Mouse (Mus musculus): Measurements from ENCODE around the gene Nphs1. TPM values are rescaled to one million over a fixed set of nuclear protein-coding genes. Genes with fewer than 3 reads are reported as not detected.
A peak's percentile ranks its signal among the peaks of the same experiment; 100 is the strongest.

Nphs1 gene
- not detected for total RNA-seq (2022)

DNA sequence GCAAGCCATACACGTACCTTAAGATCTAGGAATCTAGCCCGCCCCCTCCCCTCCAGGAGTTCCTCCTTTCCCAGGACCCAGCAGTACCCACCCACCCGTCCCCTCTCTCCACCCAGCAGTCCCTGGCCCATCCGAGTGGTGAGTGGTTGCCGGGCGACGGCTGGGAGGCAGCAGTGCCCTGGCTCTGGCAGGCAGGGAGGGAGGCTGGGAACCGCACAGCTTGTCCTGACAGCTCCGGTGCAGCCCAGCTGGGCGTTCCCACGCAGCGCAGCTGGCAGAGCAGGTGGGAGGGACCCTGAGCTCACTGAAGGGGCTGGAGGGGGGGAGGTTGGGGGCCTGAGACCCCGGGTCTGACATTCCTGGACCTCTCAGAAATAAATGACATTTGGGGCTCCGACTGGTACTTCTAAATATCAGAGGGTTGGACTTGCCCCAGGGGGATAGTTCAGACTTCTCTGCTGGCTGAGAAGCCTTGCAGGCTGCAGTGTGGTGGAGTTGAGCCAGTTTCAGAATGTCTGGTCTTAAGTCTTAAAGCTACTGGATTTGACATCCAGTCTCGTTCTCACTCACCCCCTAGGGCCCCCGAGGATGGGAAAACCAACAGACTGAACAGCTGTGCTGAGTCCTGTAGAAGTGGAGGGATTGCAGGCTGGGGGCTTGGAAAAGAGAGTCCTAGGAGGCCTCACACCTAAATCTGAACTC is at the start of gene Nphs1, which contains the start of gene Kirrel2:
TSS of gene Nphs1 (plus strand) at position 687 of the 702 bp plus-strand sequence.
TSS of gene Kirrel2 (minus strand) at position 62 of the 702 bp plus-strand sequence.
- DNase-seq (ENCODE audit: low spot score): no peak

GRCm38 (mm10) chr7:30408639-30409038 is 49.5 kb upstream of the Nphs1 start:
- no peak for DNase-seq (ENCODE audit: low spot score)

GRCm38 (mm10) chr7:30409789-30410188 is 48.3 kb upstream of the Nphs1 start:
- DNase-seq (ENCODE audit: low spot score): no peak

DNA sequence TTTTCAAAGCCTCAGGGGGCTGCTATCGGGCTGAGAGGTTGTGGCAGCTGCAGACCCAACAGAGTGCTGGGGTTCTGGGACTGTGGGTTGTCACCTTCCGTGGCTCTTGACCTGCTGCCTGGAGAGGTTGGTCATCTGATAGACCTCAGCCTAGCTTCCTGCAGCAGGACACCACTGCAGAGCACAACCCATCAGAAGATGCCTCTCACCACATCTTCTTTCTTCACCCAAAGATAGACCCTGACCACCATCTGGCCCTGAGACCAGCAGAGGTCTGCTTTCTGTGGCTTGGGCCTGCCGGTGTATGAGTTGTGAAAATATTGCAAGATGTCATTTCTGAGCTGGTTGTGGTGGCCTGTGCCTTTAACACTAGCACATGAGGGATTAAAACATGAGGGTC is 47.1 kb upstream of the Nphs1 start:
- DNase-seq (ENCODE audit: low spot score): no peak

DNA sequence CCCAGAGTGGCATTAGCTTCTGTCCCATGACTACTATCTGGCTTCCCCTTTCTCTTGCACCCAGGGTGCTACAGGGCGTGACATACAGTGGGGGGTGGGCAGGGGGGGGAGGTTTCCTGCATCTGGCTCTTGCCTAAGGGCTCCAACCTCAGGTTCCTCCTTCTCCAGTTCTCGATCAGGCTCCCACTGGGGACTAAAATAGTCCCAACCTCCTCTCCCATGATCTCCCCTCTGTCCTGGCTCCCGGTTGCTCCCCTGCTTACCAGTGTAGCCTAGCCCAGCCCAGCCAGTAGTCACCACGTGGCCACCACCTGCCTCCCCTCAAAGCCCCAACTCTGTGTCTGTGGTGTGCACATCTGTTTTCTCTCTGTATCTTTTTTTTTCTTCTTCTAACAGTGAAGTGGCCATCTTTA is 45.4 kb upstream of the Nphs1 start:
- DNase-seq (ENCODE audit: low spot score): peak; percentile 23

GRCm38 (mm10) chr7:30413596-30413995 is 44.5 kb upstream of the Nphs1 start, which contains the start of gene Tyrobp:
Gene Tyrobp, plus strand, starts transcription at chr7:30413760.
- peak; percentile 31 for DNase-seq (ENCODE audit: low spot score)

- DNase-seq (ENCODE audit: low spot score): no peak
These were observed 40.3 kb upstream of the Nphs1 start for GRCm38 (mm10) chr7:30417856-30418255.

DNA sequence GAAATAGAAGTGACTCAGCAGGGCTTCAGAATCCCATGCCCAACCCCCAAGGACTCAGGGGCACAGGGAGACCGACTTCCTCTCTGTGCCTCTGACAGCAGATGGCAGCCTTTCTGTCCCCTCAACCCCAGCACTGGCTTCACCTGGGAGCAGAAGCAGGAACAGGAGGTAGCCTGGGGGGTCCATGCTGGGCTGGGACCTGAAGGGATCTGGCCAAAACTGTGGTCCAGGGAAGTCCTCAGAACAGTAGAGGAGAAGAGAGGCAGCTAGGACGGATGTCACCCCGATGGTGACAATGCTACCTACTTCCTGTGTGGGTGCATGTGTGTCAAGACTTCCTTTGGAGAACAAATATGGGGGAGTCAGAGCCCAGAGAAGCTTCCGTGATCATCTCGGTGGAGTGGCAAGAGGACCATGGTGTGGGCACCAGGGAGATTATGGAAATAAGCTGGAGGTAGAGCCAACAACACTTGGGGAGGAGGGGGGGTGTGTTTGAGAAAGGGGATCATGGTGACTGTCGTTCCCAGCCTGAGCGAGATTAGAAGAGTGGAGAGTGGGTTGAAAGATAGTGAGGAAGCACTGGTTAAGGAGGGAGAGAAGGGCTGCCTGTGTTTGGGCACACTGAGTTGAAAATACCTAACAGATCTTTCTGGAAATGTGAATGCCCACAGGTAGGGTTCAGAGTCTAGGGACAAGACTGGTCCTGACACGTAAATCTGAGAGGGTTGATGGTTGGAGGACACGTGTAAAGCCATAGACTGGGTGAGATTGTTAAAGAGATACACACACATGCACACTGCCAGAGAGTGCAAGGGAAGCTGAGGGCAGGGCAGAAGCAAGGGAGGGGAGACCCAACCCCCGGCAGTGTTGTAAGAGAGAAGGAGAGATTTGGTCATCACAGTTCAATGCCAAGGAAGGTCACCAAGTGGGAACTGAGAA is 38.3 kb upstream of the Nphs1 start, which contains the start of gene Hcst:
TSS of gene Hcst (minus strand) at position 294 of the 939 bp plus-strand sequence.
- peak; percentile 24 for DNase-seq (ENCODE audit: low spot score)

- no peak for DNase-seq (ENCODE audit: low spot score)
These were observed 37.4 kb upstream of the Nphs1 start for GRCm38 (mm10) chr7:30420673-30421072.

- peak; percentile 70 for DNase-seq (ENCODE audit: low spot score)
These were observed 36.8 kb upstream of the Nphs1 start, which contains the start of gene Nfkbid for GRCm38 (mm10) chr7:30421175-30421889. Gene Nfkbid, plus strand, starts transcription at chr7:30421732.

DNA sequence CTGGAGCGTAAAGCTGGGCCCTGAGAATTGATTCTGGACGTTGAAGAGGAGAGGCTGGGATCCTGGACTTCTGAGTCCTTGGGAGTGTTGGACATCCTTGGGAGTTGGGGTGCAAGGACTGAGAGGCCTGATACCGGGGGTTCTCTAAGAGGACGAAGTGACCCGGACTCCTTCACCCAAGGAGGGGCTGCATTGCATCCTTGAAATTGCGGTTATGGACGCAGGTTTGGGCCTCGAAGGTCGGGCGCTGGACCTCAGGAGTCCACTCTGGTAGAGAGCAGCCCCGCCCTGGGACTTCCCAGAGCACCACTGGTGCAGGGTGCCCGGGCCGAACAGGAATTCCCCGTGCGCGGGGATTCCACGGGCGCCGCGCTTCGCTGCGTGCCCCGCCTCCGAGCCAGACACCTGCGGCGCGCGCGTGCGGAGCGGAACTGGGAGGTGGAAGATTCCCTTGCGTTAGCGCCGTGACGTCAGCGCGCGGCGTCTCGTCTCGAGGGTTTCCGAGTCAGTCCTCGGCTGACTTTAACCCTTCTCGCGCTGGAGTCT is 36.2 kb upstream of the Nphs1 start:
- DNase-seq (ENCODE audit: low spot score): peak; percentile 74

DNA sequence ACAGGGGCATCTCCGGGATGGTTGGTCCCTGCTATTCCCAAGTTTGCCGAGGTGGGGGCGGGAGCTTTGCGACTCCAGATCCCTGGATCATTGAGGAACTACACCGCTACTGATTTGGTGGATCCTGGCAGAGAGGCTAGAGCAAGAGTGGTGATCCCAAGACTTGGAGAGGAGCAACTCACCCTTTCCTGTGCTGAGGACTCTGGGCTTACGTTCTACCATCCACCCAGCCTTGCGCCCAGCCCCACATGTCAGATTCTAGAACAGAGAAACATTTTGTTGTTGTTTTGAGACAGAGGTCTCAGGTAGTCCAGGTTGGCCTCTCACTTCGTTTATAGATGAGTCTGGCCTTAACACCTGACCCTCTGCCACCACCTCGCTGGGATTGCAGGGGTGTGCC is 35.6 kb upstream of the Nphs1 start:
- DNase-seq (ENCODE audit: low spot score): no peak

- peak; percentile 62 for DNase-seq (ENCODE audit: low spot score)
These were observed 35.0 kb upstream of the Nphs1 start for GRCm38 (mm10) chr7:30423071-30423641.

GRCm38 (mm10) chr7:30429327-30429726 is 28.8 kb upstream of the Nphs1 start:
- no peak for DNase-seq (ENCODE audit: low spot score)

DNA sequence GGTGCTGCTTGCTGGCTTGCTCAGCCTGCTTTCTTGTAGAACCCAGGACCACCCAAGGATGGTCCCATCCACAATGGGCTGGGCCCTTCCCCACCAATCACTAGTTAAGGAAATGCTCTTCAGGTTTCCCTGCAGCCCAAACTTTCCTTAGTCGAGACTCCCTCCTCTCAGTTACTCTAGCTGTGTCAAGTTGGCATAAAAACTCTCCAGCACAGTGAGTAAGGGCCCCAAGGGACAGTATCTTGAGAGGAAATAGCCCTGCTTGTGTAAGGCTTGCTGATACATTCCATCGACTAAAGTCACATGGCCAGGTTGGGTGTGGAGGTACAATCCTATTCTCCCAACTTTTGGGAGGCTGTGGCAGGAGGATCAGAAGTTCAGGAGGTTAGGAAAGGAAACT is 27.9 kb upstream of the Nphs1 start:
- no peak for DNase-seq (ENCODE audit: low spot score)

DNA sequence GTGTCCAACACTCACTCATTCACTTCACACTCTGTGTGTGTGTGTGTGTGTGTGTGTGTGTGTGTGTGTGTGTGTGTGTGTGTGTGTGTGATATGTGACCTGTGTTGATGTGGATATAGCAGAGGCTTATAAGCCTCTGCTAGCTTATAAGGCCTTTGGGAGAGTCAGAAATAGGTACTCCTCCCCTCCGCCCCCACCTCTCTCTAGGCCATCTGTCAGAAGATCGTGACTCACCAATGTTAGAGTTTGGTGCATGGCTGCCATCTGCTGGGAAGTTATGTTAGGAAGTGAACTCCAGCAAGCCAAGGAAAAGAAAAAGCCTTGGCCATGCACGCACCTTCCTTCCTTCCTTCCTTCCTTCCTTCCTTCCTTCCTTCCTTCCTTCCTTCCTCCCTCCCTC is 26.3 kb upstream of the Nphs1 start:
- peak; percentile 59 for DNase-seq (ENCODE audit: low spot score)

DNA sequence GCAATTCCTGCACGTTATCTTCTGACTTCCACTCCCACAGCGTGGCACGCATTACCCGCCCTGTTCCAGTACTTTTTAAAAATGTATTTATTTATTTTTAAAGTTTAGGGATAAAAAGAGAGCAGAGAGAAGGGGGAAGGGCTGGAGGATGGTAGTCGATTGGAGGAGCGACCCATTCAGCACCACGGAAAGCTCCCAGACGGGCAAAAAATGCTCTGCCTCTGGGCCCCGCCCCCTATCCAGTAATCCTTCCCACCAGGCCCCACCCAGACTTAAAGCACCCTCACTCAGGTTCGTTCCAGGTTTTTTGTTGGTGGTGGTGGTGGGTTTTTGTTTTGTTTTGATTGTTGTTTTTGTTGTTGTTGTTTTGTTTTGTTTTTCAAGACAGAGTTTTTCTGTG is 23.9 kb upstream of the Nphs1 start:
- DNase-seq (ENCODE audit: low spot score): no peak

DNA sequence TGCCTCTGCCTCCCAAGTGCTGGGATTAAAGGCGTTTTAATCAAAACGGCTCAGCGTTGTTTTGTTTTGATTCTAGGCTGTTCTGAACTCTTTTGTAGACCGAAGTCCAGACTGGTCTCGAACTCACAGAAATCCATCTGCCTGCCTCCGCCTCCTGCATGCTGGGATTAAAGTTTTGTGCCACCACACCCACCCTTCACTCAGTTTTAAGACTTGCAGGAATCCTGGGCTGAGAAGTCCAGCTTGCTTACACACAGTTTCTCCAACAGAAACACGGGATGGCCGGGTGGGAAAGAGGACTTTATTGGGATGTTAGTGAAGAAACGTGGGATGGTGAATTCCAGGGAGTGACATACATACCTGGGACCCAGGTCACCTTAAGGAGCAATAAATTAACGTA is 23.4 kb upstream of the Nphs1 start:
- no peak for DNase-seq (ENCODE audit: low spot score)

- no peak for DNase-seq (ENCODE audit: low spot score)
These were observed 23.0 kb upstream of the Nphs1 start for GRCm38 (mm10) chr7:30435156-30435555.

GRCm38 (mm10) chr7:30436879-30437278 is 21.2 kb upstream of the Nphs1 start:
- no peak for DNase-seq (ENCODE audit: low spot score)

DNA sequence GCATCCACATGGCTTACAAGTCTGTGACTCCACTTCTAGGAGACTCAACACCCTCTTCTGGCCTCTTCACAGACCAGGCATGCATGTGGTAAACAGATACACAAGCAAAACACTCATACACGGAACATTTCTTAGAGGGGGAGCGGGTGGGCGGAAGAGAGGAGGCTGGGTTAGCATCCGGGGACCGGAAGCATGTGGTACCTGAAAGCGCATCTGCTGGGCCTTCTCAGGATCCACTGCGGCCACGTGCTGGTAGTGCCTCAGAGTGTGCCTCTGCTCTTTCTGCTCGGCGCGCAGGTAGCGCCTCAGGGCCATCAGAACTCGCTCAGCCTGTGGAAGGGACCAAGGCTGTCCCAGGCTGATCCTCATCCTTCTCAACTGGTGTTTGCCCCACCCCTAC is 18.4 kb upstream of the Nphs1 start:
- DNase-seq (ENCODE audit: low spot score): no peak

All from heart, adult 8-10 months (tissue).